Mouse (Mus musculus): ENCODE results near the gene Cenpn.

Cenpn gene

GRCm38 (mm10) chr8:116921337-116922059 lies at the start of gene Cenpn, which contains the start of gene Cmc2:
TSS of gene Cenpn (plus strand) at chr8:116921730.
TSS of gene Cmc2 (minus strand) at chr8:116921455.
- in situ Hi-C loops (cut with MboI, MseI): loop anchor here in 1 of 2 experiments (25.0 kb wide), 1 partner anchor 866 kb away; no protein-coding TSS in a partner anchor

- in situ Hi-C loops (cut with MboI, MseI): no loop called here
These were observed 48.7 kb upstream of the Cenpn start for GRCm38 (mm10) chr8:116872761-116873342.

GRCm38 (mm10) chr8:116873586-116873985 lies 47.9 kb upstream of the Cenpn start:
- in situ Hi-C loops (cut with MboI, MseI): no loop called here

- in situ Hi-C loops (cut with MboI, MseI): no loop called here
These were observed 47.5 kb upstream of the Cenpn start for GRCm38 (mm10) chr8:116873986-116874385.

- in situ Hi-C loops (cut with MboI, MseI): no loop called here
These were observed 45.6 kb upstream of the Cenpn start for GRCm38 (mm10) chr8:116875798-116876450.

- in situ Hi-C loops (cut with MboI, MseI): no loop called here
These were observed 40.1 kb upstream of the Cenpn start for GRCm38 (mm10) chr8:116881396-116881795.

GRCm38 (mm10) chr8:116887813-116888212 lies 33.7 kb upstream of the Cenpn start:
- in situ Hi-C loops (cut with MboI, MseI): no loop called here

- in situ Hi-C loops (cut with MboI, MseI): no loop called here
These were observed 30.1 kb upstream of the Cenpn start for GRCm38 (mm10) chr8:116891446-116891845.

GRCm38 (mm10) chr8:116892130-116892529 lies 29.4 kb upstream of the Cenpn start:
- in situ Hi-C loops (cut with MboI, MseI): no loop called here

GRCm38 (mm10) chr8:116892636-116893035 lies 28.9 kb upstream of the Cenpn start:
- in situ Hi-C loops (cut with MboI, MseI): no loop called here

- in situ Hi-C loops (cut with MboI, MseI): no loop called here
These were observed 27.6 kb upstream of the Cenpn start for GRCm38 (mm10) chr8:116893938-116894337.

GRCm38 (mm10) chr8:116895521-116895920 lies 26.0 kb upstream of the Cenpn start:
- in situ Hi-C loops (cut with MboI, MseI): no loop called here

GRCm38 (mm10) chr8:116904736-116905135 lies 16.8 kb upstream of the Cenpn start:
- in situ Hi-C loops (cut with MboI, MseI): loop anchor here in 1 of 2 experiments (25.0 kb wide), 1 partner anchor 883 kb away; no protein-coding TSS in a partner anchor

GRCm38 (mm10) chr8:116905252-116905651 lies 16.3 kb upstream of the Cenpn start:
- in situ Hi-C loops (cut with MboI, MseI): loop anchor here in 1 of 2 experiments (25.0 kb wide), 1 partner anchor 882 kb away; no protein-coding TSS in a partner anchor

- in situ Hi-C loops (cut with MboI, MseI): loop anchor here in 1 of 2 experiments (25.0 kb wide), 1 partner anchor 881 kb away; no protein-coding TSS in a partner anchor
These were observed 15.7 kb upstream of the Cenpn start for GRCm38 (mm10) chr8:116905836-116906235.

- in situ Hi-C loops (cut with MboI, MseI): loop anchor here in 1 of 2 experiments (25.0 kb wide), 1 partner anchor 866 kb away; no protein-coding TSS in a partner anchor
These were observed 559 bp upstream of the Cenpn start for GRCm38 (mm10) chr8:116921005-116921336.

- in situ Hi-C loops (cut with MboI, MseI): loop anchor here in 1 of 2 experiments (25.0 kb wide), 1 partner anchor 865 kb away; no protein-coding TSS in a partner anchor
These were observed 679 bp downstream of the Cenpn start for GRCm38 (mm10) chr8:116922060-116922757.

- in situ Hi-C loops (cut with MboI, MseI): loop anchor here in 1 of 2 experiments (25.0 kb wide), 1 partner anchor 864 kb away; no protein-coding TSS in a partner anchor
These were observed 2.0 kb downstream of the Cenpn start for GRCm38 (mm10) chr8:116923526-116923925.

- in situ Hi-C loops (cut with MboI, MseI): no loop called here
These were observed 6.3 kb downstream of the Cenpn start for GRCm38 (mm10) chr8:116927880-116928279.

GRCm38 (mm10) chr8:116928588-116928987 lies 7.1 kb downstream of the Cenpn start:
- in situ Hi-C loops (cut with MboI, MseI): no loop called here

GRCm38 (mm10) chr8:116934976-116935375 lies 13.4 kb downstream of the Cenpn start:
- in situ Hi-C loops (cut with MboI, MseI): no loop called here

All from T-helper 17 cell (primary cell).